Mouse (Mus musculus): ENCODE data around the gene Ppp6c.
A peak's percentile ranks its signal among the peaks of the same experiment; 100 is the strongest.
"Not testable (repeated sequence)": the region's sequence is repeated elsewhere in the genome, so short reads cannot be mapped to it uniquely, and the experiment has no call there.

Gene Ppp6c

DNA sequence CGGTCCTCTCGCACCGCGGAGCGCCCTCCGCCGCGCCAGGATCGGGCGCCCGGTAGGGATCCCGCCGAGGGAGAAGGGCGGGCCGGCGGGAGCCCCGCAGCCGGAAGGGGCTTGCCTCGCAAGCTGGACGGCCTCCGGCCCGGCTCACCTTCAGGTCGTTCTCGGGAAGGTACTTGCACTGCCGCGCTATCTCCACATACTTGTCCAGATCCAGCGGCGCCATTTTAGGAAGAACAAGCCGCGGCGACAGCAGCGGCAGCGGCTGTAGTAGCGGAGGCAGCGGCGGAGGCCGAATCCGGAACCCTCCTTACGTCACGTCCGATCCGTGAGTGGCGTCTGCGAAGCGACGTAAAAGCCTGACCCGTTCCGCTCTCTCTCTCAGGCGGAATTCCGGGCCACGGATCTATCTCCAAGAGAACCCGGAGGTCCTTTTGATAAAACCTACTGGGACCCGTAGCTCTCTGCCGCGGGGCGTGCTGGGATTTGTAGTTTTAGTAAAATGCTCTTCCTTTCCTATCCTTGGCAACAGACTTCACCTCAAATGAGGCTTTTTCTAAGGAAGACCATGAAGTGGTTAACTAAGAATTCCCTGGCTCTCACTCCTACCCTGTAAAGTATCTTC lies at the start of gene Ppp6c:
Ppp6c (minus strand) TSS at position 433 of the 622 bp plus-strand sequence.
- peak; percentile 95 for DNase-seq

DNA sequence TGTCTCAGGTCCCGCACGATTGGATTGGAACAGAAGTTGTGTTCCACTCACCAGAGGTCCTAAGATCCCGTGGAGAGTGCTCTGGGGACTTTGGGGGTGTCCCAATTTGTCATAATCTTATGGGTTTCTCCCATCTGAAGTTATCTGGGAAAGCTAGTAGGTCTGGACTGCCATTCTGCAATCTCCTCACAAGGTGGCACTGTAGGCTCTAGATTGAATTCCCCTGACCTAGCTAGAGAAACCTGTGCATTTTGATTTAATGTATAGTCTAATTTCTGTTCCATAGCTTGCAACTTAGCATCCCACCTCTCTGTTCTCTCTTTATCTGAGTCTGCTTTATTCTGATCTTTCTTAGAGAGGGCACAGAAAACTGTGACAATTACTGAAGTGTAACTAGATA lies 42.1 kb upstream of the Ppp6c start:
- DNase-seq: no peak

DNA sequence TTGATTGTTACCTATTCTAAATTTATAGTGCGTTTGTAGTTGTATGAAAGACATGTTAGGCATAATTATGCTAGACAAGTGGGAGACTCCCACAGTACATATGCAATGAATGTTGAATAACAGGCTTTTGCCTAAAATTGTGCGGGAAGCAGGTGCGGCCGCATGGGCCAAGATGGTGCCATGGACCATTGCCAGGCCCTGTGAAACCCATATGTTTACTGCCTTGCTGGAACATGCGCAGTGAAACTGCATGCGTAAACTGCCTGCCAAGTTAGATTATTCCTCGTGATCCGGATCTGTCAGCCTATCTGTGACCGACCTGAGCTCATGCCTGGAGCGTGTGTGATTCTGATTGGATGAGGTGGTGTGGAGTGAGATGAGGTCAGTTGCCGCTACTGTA lies 26.0 kb upstream of the Ppp6c start:
- DNase-seq: peak; percentile 78

DNA sequence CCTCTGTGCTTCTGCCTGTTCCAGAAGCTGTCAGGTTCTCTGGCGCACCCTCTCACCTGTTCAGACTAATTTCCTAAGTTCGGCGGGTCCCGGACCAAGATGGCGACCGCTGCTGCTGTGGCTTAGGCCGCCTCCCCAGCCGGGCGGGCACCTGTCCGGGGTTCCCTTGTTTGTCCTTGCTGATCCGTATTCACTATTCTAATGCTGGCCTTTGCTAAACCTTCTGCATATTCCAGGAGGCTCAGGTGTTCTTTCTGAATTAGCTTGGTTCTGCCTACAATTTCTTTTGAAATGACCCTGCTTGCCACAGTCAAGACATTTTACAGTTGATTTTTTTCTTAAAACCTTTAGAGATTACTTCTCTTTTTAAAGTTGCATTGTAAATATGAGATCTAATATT lies 20.6 kb upstream of the Ppp6c start:
- DNase-seq: not testable (repeated sequence)

DNA sequence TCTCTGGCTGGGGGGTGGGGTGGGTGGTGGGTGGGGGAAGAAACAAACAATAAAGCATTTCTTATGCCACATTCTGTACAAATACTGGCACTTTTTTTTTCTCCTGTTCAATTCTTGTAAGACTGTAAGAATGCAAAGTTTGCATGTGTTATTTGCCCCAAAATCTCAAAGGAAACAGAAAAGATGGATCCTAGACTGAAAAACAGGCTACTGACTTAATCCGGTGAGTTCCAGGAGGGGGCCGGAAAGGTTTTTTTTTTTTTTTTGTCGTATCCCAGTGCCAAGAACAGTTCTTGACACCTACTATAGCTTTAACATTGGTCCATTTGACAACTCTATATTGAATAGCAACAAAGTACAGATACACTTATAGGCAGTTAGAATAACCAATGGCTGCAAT lies 480 bp upstream of the Ppp6c start:
- no peak for DNase-seq

DNA sequence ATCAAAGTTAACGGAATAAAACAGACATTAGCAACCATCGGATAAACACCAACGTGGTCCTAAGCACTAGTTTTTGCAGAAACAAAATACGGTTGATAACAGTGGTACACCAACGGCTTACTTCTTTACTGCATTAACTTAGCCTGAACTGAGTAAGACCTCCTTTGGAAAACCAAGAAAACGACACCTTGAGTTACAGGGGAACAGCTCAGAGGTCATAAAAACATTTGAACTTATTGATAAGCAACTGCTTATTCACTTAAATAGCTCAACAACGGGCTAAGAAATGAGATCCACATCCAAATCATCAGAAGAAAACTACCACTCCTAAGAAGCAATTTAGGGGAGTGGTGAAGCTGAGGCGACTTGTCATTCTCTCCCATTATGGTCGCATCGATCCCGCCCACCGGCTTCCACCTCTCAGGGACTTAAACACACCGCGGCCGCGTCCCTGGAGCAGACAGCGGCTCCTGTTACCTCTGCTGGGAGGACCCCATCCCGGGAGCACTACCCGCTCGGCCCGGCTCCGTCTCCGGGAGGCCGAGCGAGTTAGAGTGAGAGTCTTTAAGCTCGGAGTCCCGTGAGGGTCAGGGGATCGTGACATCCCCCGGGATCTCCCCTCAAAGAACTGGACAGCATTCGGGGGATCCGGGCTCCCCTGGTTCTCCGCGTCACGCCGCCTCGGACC lies 776 bp downstream of the Ppp6c start:
- DNase-seq: not testable (repeated sequence)

DNA sequence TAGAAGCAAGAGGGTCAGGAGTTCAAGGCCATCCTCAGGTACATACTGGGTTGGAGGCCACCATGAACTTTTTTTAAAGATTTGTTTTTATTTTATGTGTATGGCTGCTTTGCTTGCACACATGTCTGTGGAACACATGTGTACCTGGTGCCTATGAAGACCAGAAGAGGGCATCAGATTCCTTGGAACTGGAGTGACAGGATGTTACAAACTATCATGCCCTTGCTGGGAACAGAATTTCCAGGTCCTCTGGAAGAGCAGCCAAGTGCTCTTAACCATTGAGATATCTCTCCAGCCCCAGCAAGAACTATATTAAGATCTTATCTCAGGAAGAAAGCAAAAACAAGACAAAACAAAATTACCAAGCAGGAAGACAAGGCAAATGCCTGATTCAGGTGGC lies 1.6 kb downstream of the Ppp6c start:
- no peak for DNase-seq

DNA sequence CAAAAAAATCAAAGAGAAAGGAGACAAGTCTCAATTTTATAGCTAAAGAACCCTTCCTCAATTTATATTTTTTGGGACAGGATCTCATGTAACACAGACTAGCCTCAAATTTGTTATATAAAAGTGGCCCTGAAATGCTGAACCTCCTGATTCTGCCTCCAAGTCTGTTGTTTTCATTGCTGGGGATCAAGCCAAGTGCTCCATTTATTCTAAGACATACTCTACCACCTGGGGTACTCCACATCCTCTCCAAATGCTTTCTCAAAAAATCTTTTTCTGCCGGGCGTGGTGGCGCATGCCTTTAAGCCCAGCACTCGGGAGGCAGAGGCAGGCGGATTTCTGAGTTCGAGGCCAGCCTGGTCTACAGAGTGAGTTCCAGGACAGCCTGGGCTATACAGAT lies 6.2 kb downstream of the Ppp6c start:
- DNase-seq: peak; percentile 36

- DNase-seq: no peak
Measured at GRCm38 (mm10) chr2:39219034-39219433, 7.2 kb downstream of the Ppp6c start.

GRCm38 (mm10) chr2:39217150-39217549 lies 9.1 kb downstream of the Ppp6c start:
- DNase-seq: no peak

DNA sequence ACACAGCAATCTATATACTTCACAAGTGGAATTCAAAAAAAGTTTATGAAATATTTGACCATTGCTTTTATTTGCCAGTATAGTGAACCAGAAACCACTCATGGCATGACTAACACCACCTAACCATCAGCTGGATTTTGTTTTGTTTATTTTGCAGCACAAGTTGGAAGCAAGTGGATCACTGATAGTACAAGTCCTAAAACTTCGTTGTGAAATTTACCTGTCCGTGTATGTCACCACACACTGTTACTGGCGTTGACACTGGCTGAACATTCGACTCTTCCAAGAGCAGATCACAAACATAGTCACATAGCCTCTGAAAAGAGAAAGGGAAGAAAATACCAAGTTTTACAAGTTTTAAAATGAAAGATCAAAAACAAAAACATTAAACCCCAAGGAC lies 15.5 kb downstream of the Ppp6c start:
- DNase-seq: no peak

- DNase-seq: no peak
Measured at GRCm38 (mm10) chr2:39203359-39203758, 22.9 kb downstream of the Ppp6c start.

DNA sequence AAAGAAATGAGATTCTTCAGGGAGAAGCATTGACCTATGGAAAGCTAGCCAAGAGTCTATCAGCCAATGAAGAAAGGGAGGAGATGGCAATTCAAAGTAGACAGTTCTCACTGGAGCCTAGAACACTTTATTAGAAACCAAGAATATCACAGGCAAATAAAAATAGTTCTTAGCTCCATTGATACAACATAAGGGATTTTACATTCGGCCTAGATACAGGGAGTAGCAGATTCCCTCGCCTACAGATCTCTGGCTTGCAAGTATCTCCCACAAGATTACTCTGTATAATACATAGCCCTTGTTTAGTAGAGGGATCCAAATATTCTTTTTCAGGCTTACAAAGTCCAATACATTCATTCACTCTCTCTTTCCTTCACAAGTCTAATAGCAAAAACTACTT lies 31.4 kb downstream of the Ppp6c start:
- no peak for DNase-seq

- peak; percentile 100 for DNase-seq
Measured at GRCm38 (mm10) chr2:39190561-39191056, 35.6 kb downstream of the Ppp6c start, which contains the start of gene Scai. Gene Scai, minus strand, starts transcription at chr2:39190734.

- no peak for DNase-seq
Measured at GRCm38 (mm10) chr2:39189961-39190560, 36.2 kb downstream of the Ppp6c start.

DNA sequence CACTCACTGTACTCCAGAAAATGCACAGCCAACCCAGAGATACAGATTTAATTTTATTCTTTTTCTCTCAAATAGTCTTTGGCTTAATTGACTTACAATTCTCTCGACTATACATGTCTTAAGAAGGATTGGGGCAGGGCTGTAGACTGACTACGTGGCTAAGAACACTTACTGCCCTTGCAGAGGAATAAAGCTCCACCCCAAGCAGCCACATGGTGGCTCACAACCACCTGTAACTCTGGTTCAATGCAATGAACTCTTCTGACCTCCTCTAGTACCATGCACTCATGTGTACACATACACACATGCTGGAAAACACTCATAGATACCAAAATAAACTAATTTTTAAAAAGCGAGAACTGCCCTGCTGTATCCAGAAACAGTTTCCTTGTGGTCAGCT lies 40.3 kb downstream of the Ppp6c start:
- no peak for DNase-seq

- no peak for DNase-seq
Measured at GRCm38 (mm10) chr2:39183587-39183986, 42.7 kb downstream of the Ppp6c start.

- no peak for DNase-seq
Measured at GRCm38 (mm10) chr2:39160996-39161395, 65.3 kb downstream of the Ppp6c start.

DNA sequence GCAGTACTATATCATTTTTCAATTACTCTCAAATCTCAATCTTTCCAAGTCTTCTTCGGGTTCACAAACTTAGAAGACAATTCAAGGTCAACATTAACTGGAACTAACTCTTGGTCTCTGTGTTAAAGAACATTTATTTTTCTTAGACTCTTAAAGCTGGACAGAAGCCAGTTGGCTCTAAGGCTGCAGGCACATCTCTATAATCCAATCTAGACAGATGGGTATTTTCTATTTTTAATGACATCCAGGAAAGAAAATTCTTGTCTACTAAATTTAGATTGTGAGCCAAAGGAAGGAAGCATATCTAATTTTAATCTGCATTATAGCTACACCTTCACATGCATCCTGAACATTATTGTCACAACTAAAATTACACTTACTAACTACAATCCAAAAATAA lies 68.3 kb downstream of the Ppp6c start:
- no peak for DNase-seq

- no peak for DNase-seq
Measured at GRCm38 (mm10) chr2:39156821-39157220, 69.4 kb downstream of the Ppp6c start.

DNA sequence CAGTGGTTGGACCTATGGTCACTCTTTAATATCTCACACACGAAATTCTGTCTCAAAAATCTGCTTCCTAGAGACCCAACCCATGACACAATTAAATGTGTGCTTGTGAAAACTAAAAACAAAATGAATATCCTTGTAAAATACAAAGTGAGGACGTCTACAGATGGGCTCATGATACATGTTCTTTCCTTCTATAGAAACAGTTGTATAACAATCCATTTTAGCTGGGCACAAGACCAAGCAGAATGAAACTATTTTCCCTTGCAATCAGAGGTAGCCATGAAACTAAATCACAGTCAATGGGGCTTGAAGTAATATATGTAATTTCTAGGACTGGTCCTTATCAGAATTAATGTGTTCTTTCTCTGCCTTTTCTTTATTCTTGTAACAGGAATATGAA lies 75.3 kb downstream of the Ppp6c start:
- no peak for DNase-seq

GRCm38 (mm10) chr2:39148075-39148474 lies 78.2 kb downstream of the Ppp6c start:
- DNase-seq: no peak

DNA sequence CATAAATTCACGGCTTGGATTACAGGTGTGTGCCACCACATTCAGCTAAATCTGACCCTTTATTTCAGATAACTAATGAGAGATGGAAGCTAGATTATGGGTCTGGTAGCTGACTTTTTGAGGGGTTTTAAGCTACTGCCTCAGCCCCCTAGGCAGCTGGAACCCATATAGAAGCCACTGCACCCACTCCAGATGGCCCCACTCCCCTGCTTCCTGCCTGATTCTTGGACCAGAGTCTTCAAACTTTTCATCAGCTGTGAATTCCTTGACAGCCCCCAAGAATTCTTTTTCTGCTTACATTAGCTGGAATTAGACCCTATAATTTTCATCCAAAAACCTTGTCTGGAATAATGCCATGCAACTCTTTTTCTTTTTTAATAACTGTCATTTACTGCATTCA lies 79.8 kb downstream of the Ppp6c start:
- no peak for DNase-seq
